Mouse (Mus musculus) liver, embryonic 14.5 days (tissue): ENCODE measurements around the gene Cyp4f40.
"Not testable (repeated sequence)": the region's sequence is repeated elsewhere in the genome, so short reads cannot be mapped to it uniquely, and the experiment has no call there.

Experiments
- CTCF ChIP-seq: IDR thresholded peaks from 2 replicates; pipeline ENCODE4 v1.5.1; 2016; ENCODE audit warnings: antibody characterized with exemption, low read depth, control low read depth
- EP300 ChIP-seq: IDR thresholded peaks from 2 replicates; pipeline ENCODE4 v1.6.1; 2016; ENCODE audit warnings: antibody characterized with exemption, low read depth

- not testable (repeated sequence) for TF ChIP-seq CTCF, EP300
These were observed 63.5 kb downstream of the Cyp4f40 start for GRCm38 (mm10) chr17:32722151-32722550.
